Mouse (Mus musculus) forebrain, postnatal 0 days (tissue): ENCODE measurements around the gene Sipa1l1. TPM values are rescaled to one million over a fixed set of nuclear protein-coding genes. Genes with fewer than 3 reads are reported as not detected.

Experiments used
- ATAC-seq: fragments of 200-750 bp; cut with Nextera tagmentation; 2 replicates; pipeline ENCODE4 v1.8.0; 2017; ENCODE audit warnings: mild to moderate bottlenecking, moderate library complexity
- DNase-seq: peaks from one replicate; pipeline ENCODE4 v3.0.0-alpha.2; 2015
- H3K27ac ChIP-seq: fragments of 300-500 bp; sonication (generic); 2 replicates; pipeline ENCODE4 v1.5.1; 2014; ENCODE audit warnings: low read depth, mild to moderate bottlenecking, antibody characterized with exemption, low read length, moderate library complexity, mixed read lengths
- H3K27me3 ChIP-seq: fragments of 300-500 bp; sonication (generic); 2 replicates; pipeline ENCODE4 v1.6.1; 2014; ENCODE audit warnings: mild to moderate bottlenecking, low read length, mixed read lengths; ENCODE audit not compliant: insufficient read depth
- H3K36me3 ChIP-seq: fragments of 300-500 bp; sonication (generic); 2 replicates; pipeline ENCODE4 v1.6.1; 2014; ENCODE audit warnings: mild to moderate bottlenecking, moderate library complexity; ENCODE audit not compliant: insufficient read depth
- H3K4me1 ChIP-seq: fragments of 300-500 bp; sonication (generic); 2 replicates; pipeline ENCODE4 v1.6.1; 2014; ENCODE audit warnings: antibody characterized with exemption; ENCODE audit not compliant: insufficient read depth
- H3K4me2 ChIP-seq: fragments of 300-500 bp; sonication (generic); 2 replicates; pipeline ENCODE4 v1.6.1; 2014; ENCODE audit warnings: low read depth, mild to moderate bottlenecking, moderate library complexity
- H3K4me3 ChIP-seq: fragments of 300-500 bp; sonication (generic); 2 replicates; pipeline ENCODE4 v1.5.1; 2014; ENCODE audit warnings: low read depth, low read length, mixed read lengths
- H3K9ac ChIP-seq: fragments of 300-500 bp; sonication (generic); 2 replicates; pipeline ENCODE4 v1.6.1; 2014; ENCODE audit warnings: mild to moderate bottlenecking
- H3K9me3 ChIP-seq: fragments of 300-500 bp; sonication (generic); 2 replicates; pipeline ENCODE4 v1.6.1; 2016; ENCODE audit warnings: low read length
- CTCF ChIP-seq: sonication (generic); IDR thresholded peaks from 2 replicates; pipeline ENCODE4 v1.5.1; 2016; ENCODE audit warnings: antibody characterized with exemption, control low read depth, low read depth
- WGBS: fragments of 180-500 bp; shearing (Covaris S2); extraction: QIAGEN DNeasy Blood & Tissue Kit; methylation state at CpG from one replicate; pipeline ENCODE4 v1.1.7; 2014; 5-methylcytosine and 5-hydroxymethylcytosine counted together
- polyA plus RNA-seq: library from polyadenylated mRNA; unstranded; fragments of >200 nt; fragmentation: Nextera tagmentation; extraction: Ambion mirVana; gene quantifications from 2 replicates; pipeline ENCODE4 v1.2.1, GENCODE M21; 2015
- total RNA-seq: library from RNA; depleted of rRNA; stranded (reverse); fragments of >200 nt; gene quantifications from 2 replicates; pipeline ENCODE4 v1.2.3, GENCODE M21; 2014; rRNA removed

Sipa1l1 gene
- total RNA-seq = 38.1 and 43.1 TPM in 2 replicates
- 7.8 and 13.4 TPM in 2 replicates for polyA plus RNA-seq

GRCm38 (mm10) chr12:82168820-82169533, at the start of gene Sipa1l1:
Gene Sipa1l1 (plus strand): TSS chr12:82169320.
- Histone ChIP-seq H3K9me3 (no peaks in the 10 kb centered on the region), H3K4me2 (peak within 1 kb of the TSS; percentile 90), H3K4me3 (peak within 1 kb of the TSS; percentile 85), H3K27ac (peak within 1 kb of the TSS; percentile 96), H3K36me3 (no peaks in the 10 kb centered on the region), H3K27me3 (no peaks in the 10 kb centered on the region), H3K4me1 (peaks cover 16% of the 10 kb centered on the region), H3K9ac (peak within 1 kb of the TSS; percentile 92)
- peak; percentile 36 for TF ChIP-seq CTCF
- DNase-seq (peak; percentile 98), ATAC-seq (peak; percentile 95)
- 1% methylated on average over 43 of the region's 43 CpGs for WGBS

- no peak overlapping the region for H3K4me3 ChIP-seq
- H3K4me1 ChIP-seq = peaks cover 12% of the 10 kb centered on the region; the same call in 1 of the 2 replicates
- no peak for TF ChIP-seq CTCF
- H3K27ac ChIP-seq = no peak overlapping the region
- no peaks in the 10 kb centered on the region for H3K9me3 ChIP-seq
- H3K36me3 ChIP-seq = no peaks in the 10 kb centered on the region
- ATAC-seq = no peak
- DNase-seq = peak; percentile 35
- no peak overlapping the region for H3K9ac ChIP-seq
- H3K27me3 ChIP-seq = no peaks in the 10 kb centered on the region
- 68% methylated on average over 10 of the region's 10 CpGs for WGBS
- no peak overlapping the region for H3K4me2 ChIP-seq
Observed at GRCm38 (mm10) chr12:82121947-82122346, 47.2 kb upstream of the Sipa1l1 start.

GRCm38 (mm10) chr12:82122450-82123249, 46.5 kb upstream of the Sipa1l1 start:
- Histone ChIP-seq H3K9ac (no peak overlapping the region), H3K27ac (no peak overlapping the region), H3K36me3 (no peaks in the 10 kb centered on the region), H3K9me3 (no peaks in the 10 kb centered on the region), H3K4me3 (no peak overlapping the region), H3K4me1 (peaks cover 12% of the 10 kb centered on the region; the same call in 1 of the 2 replicates), H3K27me3 (no peaks in the 10 kb centered on the region), H3K4me2 (no peak overlapping the region)
- DNase-seq (no peak), ATAC-seq (no peak)
- WGBS = 38% methylated on average over 22 of the region's 22 CpGs
- TF ChIP-seq CTCF = no peak

DNA sequence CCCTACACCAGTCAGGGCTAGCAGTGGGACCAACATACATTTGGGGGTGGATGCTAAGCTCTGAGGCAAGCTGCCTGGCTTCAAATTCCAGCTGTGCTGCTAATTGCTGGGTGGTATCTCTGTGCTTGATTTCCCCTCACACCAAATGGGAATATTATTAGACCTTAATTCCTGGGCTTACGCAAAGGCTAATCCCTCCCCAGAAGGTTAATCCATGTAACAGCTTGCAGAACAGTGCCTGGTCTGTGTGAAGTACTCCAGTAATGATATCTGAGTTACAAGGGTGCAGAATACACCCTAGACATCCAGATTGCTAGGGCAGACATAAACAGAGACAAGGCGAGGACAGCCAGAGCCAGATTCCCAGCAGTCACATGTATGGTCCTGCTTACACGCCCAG, 42.3 kb upstream of the Sipa1l1 start:
- H3K27ac ChIP-seq = no peak overlapping the region
- no peaks in the 10 kb centered on the region for H3K36me3 ChIP-seq
- ATAC-seq = no peak
- H3K9me3 ChIP-seq = no peaks in the 10 kb centered on the region
- H3K27me3 ChIP-seq = no peaks in the 10 kb centered on the region
- whole genome bisulfite sequencing = 77% methylated on average over 3 of the region's 3 CpGs
- DNase-seq = no peak
- H3K4me3 ChIP-seq = no peak overlapping the region
- TF ChIP-seq CTCF = no peak
- H3K4me2 ChIP-seq = no peak overlapping the region
- no peak overlapping the region for H3K9ac ChIP-seq
- peaks cover 9% of the 10 kb centered on the region; the same call in 1 of the 2 replicates for H3K4me1 ChIP-seq

DNA sequence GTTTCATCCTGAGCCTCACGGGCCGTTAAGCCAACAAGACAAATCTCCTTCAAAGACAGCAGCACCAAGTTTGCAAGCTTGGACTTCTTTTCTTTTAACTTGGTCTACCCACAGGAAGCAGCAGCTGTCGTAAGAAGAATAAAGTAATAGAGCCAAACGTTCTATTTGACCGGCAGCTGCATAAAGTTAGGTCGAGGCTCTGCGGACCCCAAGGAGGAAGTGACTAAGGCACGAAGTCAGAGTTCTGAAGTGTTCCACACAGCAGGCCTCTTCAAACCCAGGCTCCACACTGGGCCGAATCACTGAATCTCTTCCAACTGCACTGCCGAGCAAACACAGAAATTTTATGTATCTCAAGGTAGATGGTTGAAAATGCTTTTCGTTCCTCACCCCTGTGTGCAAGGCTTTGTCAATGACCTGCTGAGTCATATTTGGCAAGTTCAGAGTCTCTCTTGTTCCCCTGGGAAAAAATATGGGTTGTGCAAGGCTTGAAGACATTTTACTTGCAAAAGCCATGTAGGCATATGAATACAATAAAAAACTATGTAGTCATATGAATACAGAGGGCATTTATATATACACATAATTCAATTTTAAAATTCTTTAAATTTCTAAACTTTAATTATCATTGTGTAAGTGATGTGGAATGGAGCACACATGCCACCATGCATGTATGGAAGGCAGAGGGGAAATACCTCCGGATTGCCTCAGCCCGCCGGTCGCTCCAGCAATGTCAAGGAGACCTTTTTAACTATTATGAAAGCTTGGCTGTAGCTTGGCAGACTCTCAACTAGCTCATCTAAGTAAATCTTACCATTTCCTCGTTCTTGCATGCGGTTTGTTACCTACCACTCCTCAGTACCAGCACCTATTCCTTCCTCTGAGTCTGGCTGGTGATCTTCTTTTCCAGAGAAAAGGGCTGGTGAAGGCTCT, 29.6 kb upstream of the Sipa1l1 start:
- H3K4me1 ChIP-seq = no peaks in the 10 kb centered on the region
- 91% methylated on average over 17 of the region's 17 CpGs for WGBS
- H3K9ac ChIP-seq = no peak overlapping the region
- no peak for ATAC-seq
- no peaks in the 10 kb centered on the region for H3K27me3 ChIP-seq
- no peak for DNase-seq
- no peaks in the 10 kb centered on the region for H3K36me3 ChIP-seq
- no peaks in the 10 kb centered on the region for H3K9me3 ChIP-seq
- no peak overlapping the region for H3K4me2 ChIP-seq
- no peak for TF ChIP-seq CTCF
- H3K27ac ChIP-seq = no peak overlapping the region
- H3K4me3 ChIP-seq = no peak overlapping the region

- H3K4me3 ChIP-seq = no peak overlapping the region
- H3K4me2 ChIP-seq = no peak overlapping the region
- no peak overlapping the region for H3K27ac ChIP-seq
- H3K27me3 ChIP-seq = no peaks in the 10 kb centered on the region
- no peak overlapping the region for H3K9ac ChIP-seq
- no peaks in the 10 kb centered on the region for H3K36me3 ChIP-seq
- DNase-seq (no peak), ATAC-seq (no peak)
- WGBS = 73% methylated on average over 3 of the region's 3 CpGs
- no peaks in the 10 kb centered on the region for H3K9me3 ChIP-seq
- TF ChIP-seq CTCF = no peak
- peaks cover 13% of the 10 kb centered on the region for H3K4me1 ChIP-seq
Observed at GRCm38 (mm10) chr12:82143371-82143770, 25.7 kb upstream of the Sipa1l1 start.
